Mouse (Mus musculus): ENCODE results near the gene Rimbp3. TPM values are rescaled to one million over a fixed set of nuclear protein-coding genes. Genes with fewer than 3 reads are reported as not detected.

Gene Rimbp3
- polyA plus RNA-seq (2012; ENCODE audit: low replicate concordance), result 0.09 and 0.10 TPM in 2 replicates

GRCm38 (mm10) chr16:17208389-17209361 lies at the start of gene Rimbp3:
TSS of gene Rimbp3 (plus strand) at chr16:17208603.

GRCm38 (mm10) chr16:17202549-17202948 lies 5.9 kb upstream of the Rimbp3 start, which contains the start of gene Ube2l3:
TSS of gene Ube2l3 (minus strand) at chr16:17202649.

GRCm38 (mm10) chr16:17232794-17233701 lies 24.6 kb downstream of the Rimbp3 start, which contains the start of gene Hic2:
TSS of gene Hic2 (plus strand) at chr16:17233572.

Other genes with a start within 250 kb of the Rimbp3 start
- gene Mapk1, start 225.2 kb upstream of the Rimbp3 start, polyA plus RNA-seq (2012; ENCODE audit: low replicate concordance), result 28.5 and 40.4 TPM in 2 replicates
- 0.42 and 0.83 TPM in 2 replicates for gene Ypel1, start 138.9 kb upstream of the Rimbp3 start, polyA plus RNA-seq (2012; ENCODE audit: low replicate concordance)
- 67.1 and 127 TPM in 2 replicates for gene Ppil2, start 97.3 kb upstream of the Rimbp3 start, polyA plus RNA-seq (2012; ENCODE audit: low replicate concordance)
- 4.8 and 5.8 TPM in 2 replicates for gene 2610318N02Rik, start 83.4 kb upstream of the Rimbp3 start, polyA plus RNA-seq (2012; ENCODE audit: low replicate concordance)
- 74.0 and 181 TPM in 2 replicates for gene Sdf2l1, start 76.2 kb upstream of the Rimbp3 start, polyA plus RNA-seq (2012; ENCODE audit: low replicate concordance)
- 10.2 and 23.9 TPM in 2 replicates for gene Ydjc, start 64.0 kb upstream of the Rimbp3 start, polyA plus RNA-seq (2012; ENCODE audit: low replicate concordance)
- 1.6 and 1.7 TPM in 2 replicates for gene Ccdc116, start 61.4 kb upstream of the Rimbp3 start, polyA plus RNA-seq (2012; ENCODE audit: low replicate concordance)
- gene Ube2l3, start 6.0 kb upstream of the Rimbp3 start, polyA plus RNA-seq (2012; ENCODE audit: low replicate concordance), result 55.2 and 55.9 TPM in 2 replicates
- gene Hic2, start 25.0 kb downstream of the Rimbp3 start, polyA plus RNA-seq (2012; ENCODE audit: low replicate concordance), result 2.1 and 2.7 TPM in 2 replicates
- gene Tmem191c, start 67.5 kb downstream of the Rimbp3 start, polyA plus RNA-seq (2012; ENCODE audit: low replicate concordance), result 17.8 and 50.5 TPM in 2 replicates
- gene Serpind1, start 122.8 kb downstream of the Rimbp3 start, polyA plus RNA-seq (2012; ENCODE audit: low replicate concordance), result not detected in 2 replicates
- 10.6 and 14.6 TPM in 2 replicates for gene Snap29, start 197.4 kb downstream of the Rimbp3 start, polyA plus RNA-seq (2012; ENCODE audit: low replicate concordance)
- 11.3 and 38.5 TPM in 2 replicates for gene Pi4ka, start 197.7 kb downstream of the Rimbp3 start, polyA plus RNA-seq (2012; ENCODE audit: low replicate concordance)
- 26.5 and 55.6 TPM in 2 replicates for gene Crkl, start 243.4 kb downstream of the Rimbp3 start, polyA plus RNA-seq (2012; ENCODE audit: low replicate concordance)

All from hematopoietic multipotent progenitor cell, adult 10-12 weeks (in vitro differentiated cells).